Mouse (Mus musculus): ENCODE results near the gene Cyb5rl. TPM values are rescaled to one million over a fixed set of nuclear protein-coding genes. Genes with fewer than 3 reads are reported as not detected.

Gene Cyb5rl
- polyA plus RNA-seq (2015; fragmentation: Nextera tagmentation; extraction: Ambion mirVana), result 4.5 and 6.9 TPM in 2 replicates

GRCm38 (mm10) chr4:107066252-107067124 is at the start of gene Cyb5rl, which contains the start of gene Mrpl37:
Cyb5rl (plus strand) TSS chr4:107066988.
Mrpl37 (minus strand) TSS chr4:107066868.
- Histone ChIP-seq H3K4me2 (peak within 1 kb of the TSS; percentile 98), H3K4me3 (peak within 1 kb of the TSS; percentile 70), H3K9me3 (no peaks in the 10 kb centered on the region), H3K27ac (replicated peaks) (peak within 1 kb of the TSS; percentile 61), H3K4me1 (replicated peaks) (peaks cover 20% of the 10 kb centered on the region), H3K9ac (peak within 1 kb of the TSS; percentile 85), H3K36me3 (peaks cover 32% of the 10 kb centered on the region), H3K27me3 (no peaks in the 10 kb centered on the region)
- peak; percentile 98 for ATAC-seq (ENCODE audit: low read depth)
- WGBS, result under 1% methylated on average over 60 of the region's 60 CpGs

DNA sequence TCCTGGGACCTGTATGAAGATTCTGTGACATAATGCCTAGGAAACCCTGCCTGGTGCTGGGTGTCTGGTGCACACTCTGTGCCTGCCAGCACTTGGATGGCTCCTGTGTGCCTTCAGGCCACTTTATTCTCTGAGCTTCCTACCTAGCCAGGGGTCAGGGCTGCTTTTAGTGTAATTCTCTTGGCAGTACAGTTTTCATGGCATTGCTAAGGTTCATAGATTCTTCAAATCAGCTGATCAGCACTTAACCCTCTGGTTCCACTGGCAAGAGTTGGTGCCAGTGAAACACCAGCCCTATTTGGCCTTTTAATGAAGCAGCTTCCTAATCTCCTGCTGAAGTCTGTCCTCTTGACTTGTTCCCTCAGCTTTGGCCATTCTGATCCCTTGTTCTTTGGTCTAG is 49.5 kb upstream of the Cyb5rl start:
- Histone ChIP-seq H3K9ac (peak overlapping the region; percentile 26; the same call in 1 of the 2 replicates), H3K27ac (replicated peaks) (0 out of 2 replicates have a peak overlapping the region, but pooled peaks have one; percentile 87), H3K9me3 (no peaks in the 10 kb centered on the region), H3K27me3 (no peaks in the 10 kb centered on the region), H3K4me1 (replicated peaks) (peaks cover 99% of the 10 kb centered on the region), H3K4me2 (no peak overlapping the region), H3K36me3 (no peaks in the 10 kb centered on the region), H3K4me3 (no peak overlapping the region)
- no peak for ATAC-seq (ENCODE audit: low read depth)

DNA sequence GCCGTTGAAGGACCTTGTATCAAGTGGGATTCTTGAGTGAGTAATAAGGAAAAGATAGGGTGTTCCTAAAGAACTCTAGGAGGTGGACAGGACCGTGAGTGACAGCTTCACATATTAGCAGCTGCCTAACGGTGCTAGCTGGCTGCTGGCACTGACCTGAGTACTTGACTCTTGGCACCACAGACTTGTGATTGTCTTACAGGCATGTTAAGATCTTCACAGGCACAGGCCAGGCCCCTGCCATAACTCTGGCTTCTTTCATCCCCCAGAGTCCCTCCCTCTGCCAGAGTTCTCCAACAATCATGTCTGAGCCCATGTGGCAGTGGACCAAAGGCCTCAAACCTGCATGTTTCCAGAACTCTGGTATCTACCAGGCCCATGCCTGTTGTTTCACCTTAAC is 48.3 kb upstream of the Cyb5rl start:
- peak overlapping the region; percentile 34; the same call in 1 of the 2 replicates for H3K9ac ChIP-seq
- no peak for ATAC-seq (ENCODE audit: low read depth)

DNA sequence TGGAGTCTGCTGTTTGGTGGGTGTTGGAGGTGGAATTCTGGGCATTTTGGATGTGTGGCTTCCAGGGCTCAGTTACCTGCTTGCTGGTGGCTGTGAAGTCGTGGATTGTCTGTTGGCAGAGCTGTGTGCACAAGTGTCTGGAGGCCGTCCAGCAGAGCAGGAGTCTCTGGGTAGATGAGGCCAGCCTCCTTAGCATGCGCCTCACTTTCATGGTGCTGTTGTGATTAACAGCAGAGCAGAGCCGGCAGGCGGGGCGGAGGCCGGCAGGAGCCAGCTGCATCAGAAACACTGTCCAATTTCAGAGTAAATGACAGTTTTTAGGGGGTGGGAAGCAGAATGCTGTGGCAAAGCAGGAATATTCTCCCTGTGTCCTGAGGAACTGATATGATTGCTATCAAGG is 47.8 kb upstream of the Cyb5rl start:
- H3K4me1 ChIP-seq (replicated peaks), result peaks cover 100% of the 10 kb centered on the region
- H3K4me3 ChIP-seq, result no peak overlapping the region
- H3K4me2 ChIP-seq, result no peak overlapping the region
- WGBS, result 5% methylated on average over 7 of the region's 7 CpGs
- no peak; the same call in 1 of the 2 replicates for ATAC-seq (ENCODE audit: low read depth)
- no peaks in the 10 kb centered on the region for H3K9me3 ChIP-seq
- peak overlapping the region; percentile 72 for H3K27ac ChIP-seq (replicated peaks)
- H3K36me3 ChIP-seq, result no peaks in the 10 kb centered on the region
- peak overlapping the region; percentile 34; the same call in 1 of the 2 replicates for H3K9ac ChIP-seq
- no peaks in the 10 kb centered on the region for H3K27me3 ChIP-seq

More for the DNA sequence above, 48.3 kb upstream of the Cyb5rl start:
- no peak overlapping the region for H3K4me2 ChIP-seq
- H3K36me3 ChIP-seq, result no peaks in the 10 kb centered on the region
- H3K9me3 ChIP-seq, result no peaks in the 10 kb centered on the region
- H3K4me1 ChIP-seq (replicated peaks), result peaks cover 100% of the 10 kb centered on the region
- H3K27me3 ChIP-seq, result no peaks in the 10 kb centered on the region
- peak overlapping the region; percentile 72 for H3K27ac ChIP-seq (replicated peaks)
- H3K4me3 ChIP-seq, result no peak overlapping the region
- WGBS, result 72% methylated on average over 3 of the region's 3 CpGs

DNA sequence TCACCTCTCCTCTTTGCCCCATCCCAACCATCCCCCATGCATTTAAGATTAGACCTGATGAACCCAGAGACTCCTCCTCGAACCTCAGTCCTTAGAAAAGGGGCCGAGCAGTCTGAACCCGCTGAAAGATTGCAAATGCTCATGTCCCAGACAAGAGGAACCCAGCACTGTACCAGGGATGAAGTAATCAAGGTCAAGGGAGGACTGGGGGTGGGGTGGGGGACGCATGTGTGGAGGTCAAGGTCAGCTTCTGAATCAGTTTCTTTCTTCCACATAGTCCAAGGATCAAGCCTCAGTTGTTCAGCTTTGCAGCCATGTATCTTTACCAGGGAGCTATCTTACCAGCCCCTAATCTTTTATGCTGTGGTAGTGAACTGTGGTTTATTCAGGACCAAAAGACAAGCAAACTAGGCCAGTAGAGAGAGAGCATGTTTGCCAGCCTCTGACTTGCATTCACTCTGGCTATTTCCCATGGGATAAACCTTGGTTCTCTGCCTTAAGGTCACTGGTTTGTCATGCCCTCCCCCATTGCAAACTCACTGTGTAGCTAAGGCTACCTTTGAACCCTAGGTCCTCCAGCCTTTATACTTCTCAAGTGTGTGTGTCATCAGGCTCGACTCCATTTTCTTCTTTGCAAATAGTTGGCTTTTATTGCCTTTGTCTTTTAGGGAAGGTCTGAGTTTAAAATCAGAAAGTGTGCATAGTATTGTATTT is 46.3 kb upstream of the Cyb5rl start:
- Histone ChIP-seq H3K27me3 (no peaks in the 10 kb centered on the region), H3K9ac (0 out of 2 replicates have a peak overlapping the region, but pooled peaks have one; percentile 0), H3K27ac (replicated peaks) (no peak overlapping the region), H3K4me3 (no peak overlapping the region), H3K4me2 (no peak overlapping the region), H3K9me3 (no peaks in the 10 kb centered on the region), H3K4me1 (replicated peaks) (peaks cover 100% of the 10 kb centered on the region), H3K36me3 (no peaks in the 10 kb centered on the region)
- no peak for ATAC-seq (ENCODE audit: low read depth)
- whole genome bisulfite sequencing, result 61% methylated on average over 5 of the region's 5 CpGs

- H3K4me2 ChIP-seq, result no peak overlapping the region
- no peaks in the 10 kb centered on the region for H3K36me3 ChIP-seq
- H3K4me3 ChIP-seq, result no peak overlapping the region
- peaks cover 100% of the 10 kb centered on the region for H3K4me1 ChIP-seq (replicated peaks)
- 53% methylated on average over 3 of the region's 3 CpGs for WGBS
- peak overlapping the region; percentile 9 for H3K27ac ChIP-seq (replicated peaks)
- H3K9me3 ChIP-seq, result no peaks in the 10 kb centered on the region
- H3K27me3 ChIP-seq, result no peaks in the 10 kb centered on the region
- ATAC-seq (ENCODE audit: low read depth), result no peak
- H3K9ac ChIP-seq, result 0 out of 2 replicates have a peak overlapping the region, but pooled peaks have one; percentile 3
Observed at GRCm38 (mm10) chr4:107021464-107021863, 45.3 kb upstream of the Cyb5rl start.

GRCm38 (mm10) chr4:107024899-107025298 is 41.9 kb upstream of the Cyb5rl start:
- H3K9me3 ChIP-seq, result no peaks in the 10 kb centered on the region
- no peak overlapping the region for H3K27ac ChIP-seq (replicated peaks)
- no peak overlapping the region for H3K4me3 ChIP-seq
- H3K27me3 ChIP-seq, result no peaks in the 10 kb centered on the region
- H3K36me3 ChIP-seq, result peaks cover 31% of the 10 kb centered on the region
- no peak overlapping the region for H3K9ac ChIP-seq
- ATAC-seq (ENCODE audit: low read depth), result no peak
- peaks cover 68% of the 10 kb centered on the region for H3K4me1 ChIP-seq (replicated peaks)
- 75% methylated on average over 7 of the region's 7 CpGs for WGBS
- H3K4me2 ChIP-seq, result no peak overlapping the region

DNA sequence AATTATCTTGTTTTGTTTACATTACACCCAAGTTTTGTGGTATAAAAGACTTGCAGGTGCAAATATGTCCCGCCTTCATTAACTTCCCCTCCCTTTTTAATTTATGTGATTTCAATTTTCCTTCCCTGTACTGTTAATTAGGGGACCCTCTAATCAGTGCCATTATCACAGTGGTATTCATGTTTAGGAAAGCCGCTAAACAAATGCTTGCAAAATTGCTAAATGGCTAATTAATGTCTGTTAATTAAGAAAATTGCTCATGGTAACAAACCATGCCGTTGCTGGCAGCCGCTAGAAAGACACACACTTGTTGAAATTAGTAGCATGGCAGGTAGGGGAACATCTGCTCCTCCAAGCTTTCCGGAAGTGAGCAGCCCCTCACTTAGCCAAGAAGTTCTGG is 41.4 kb upstream of the Cyb5rl start:
- H3K27ac ChIP-seq (replicated peaks), result no peak overlapping the region
- peaks cover 64% of the 10 kb centered on the region for H3K4me1 ChIP-seq (replicated peaks)
- no peak overlapping the region for H3K9ac ChIP-seq
- 50% methylated on average over 5 of the region's 5 CpGs for WGBS
- peaks cover 36% of the 10 kb centered on the region for H3K36me3 ChIP-seq
- no peaks in the 10 kb centered on the region for H3K9me3 ChIP-seq
- H3K27me3 ChIP-seq, result no peaks in the 10 kb centered on the region
- no peak overlapping the region for H3K4me2 ChIP-seq
- 0 out of 2 replicates have a peak, but pooled peaks have one; percentile 10 for ATAC-seq (ENCODE audit: low read depth)
- no peak overlapping the region for H3K4me3 ChIP-seq

DNA sequence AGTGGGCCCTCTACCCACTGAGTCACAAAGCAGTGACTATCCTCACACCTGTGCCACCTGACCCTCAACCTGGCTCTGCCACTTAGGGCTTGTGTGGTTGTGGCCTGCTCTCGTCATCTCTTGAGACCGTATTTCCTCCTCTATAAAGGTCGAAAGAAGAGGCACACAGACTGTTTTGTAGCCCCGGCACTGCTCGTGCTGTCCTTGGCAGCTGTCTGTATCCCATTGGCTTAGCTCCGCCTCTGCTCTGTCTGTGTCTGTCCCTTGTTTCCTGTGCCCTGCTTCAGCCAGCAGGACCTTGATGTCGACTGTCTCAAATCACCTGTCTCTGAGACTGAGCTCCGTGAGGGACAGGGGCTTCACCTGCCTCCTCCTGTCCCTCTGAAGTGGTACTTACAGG is 40.3 kb upstream of the Cyb5rl start:
- no peak overlapping the region for H3K4me2 ChIP-seq
- no peak overlapping the region for H3K4me3 ChIP-seq
- H3K4me1 ChIP-seq (replicated peaks), result peaks cover 53% of the 10 kb centered on the region
- H3K9me3 ChIP-seq, result no peaks in the 10 kb centered on the region
- no peaks in the 10 kb centered on the region for H3K27me3 ChIP-seq
- 0 out of 2 replicates have a peak overlapping the region, but pooled peaks have one; percentile 13 for H3K9ac ChIP-seq
- 55% methylated on average over 8 of the region's 8 CpGs for WGBS
- H3K27ac ChIP-seq (replicated peaks), result peak overlapping the region; percentile 9; the same call in 1 of the 2 replicates
- H3K36me3 ChIP-seq, result peaks cover 47% of the 10 kb centered on the region
- no peak for ATAC-seq (ENCODE audit: low read depth)

DNA sequence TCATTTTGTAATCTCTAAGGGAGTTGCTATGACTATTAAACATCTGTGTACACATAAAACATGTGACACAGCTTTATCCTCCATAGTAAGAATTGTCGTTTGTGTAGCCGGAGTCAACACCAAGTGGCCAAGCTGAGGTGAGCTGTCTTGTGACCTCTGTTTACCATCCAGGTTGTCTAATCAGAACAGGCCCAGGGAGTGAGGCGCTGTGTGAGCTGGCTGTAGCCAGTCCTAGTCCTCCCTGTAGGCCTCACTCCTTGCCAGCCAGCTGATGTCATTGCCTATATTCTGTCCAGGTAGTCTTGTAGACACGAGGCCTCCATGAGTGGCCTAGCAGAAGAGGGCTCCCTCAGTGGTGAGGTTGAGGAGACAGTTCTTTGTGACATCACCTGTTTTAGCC is 31.1 kb upstream of the Cyb5rl start:
- Histone ChIP-seq H3K27ac (replicated peaks) (no peak overlapping the region), H3K9ac (no peak overlapping the region), H3K36me3 (peaks cover 95% of the 10 kb centered on the region), H3K27me3 (no peaks in the 10 kb centered on the region), H3K4me3 (no peak overlapping the region), H3K4me2 (no peak overlapping the region), H3K4me1 (replicated peaks) (peaks cover 13% of the 10 kb centered on the region; the same call in 1 of the 2 replicates), H3K9me3 (no peaks in the 10 kb centered on the region)
- no peak for ATAC-seq (ENCODE audit: low read depth)
- WGBS, result 94% methylated on average over 4 of the region's 4 CpGs

- ATAC-seq (ENCODE audit: low read depth), result no peak
- no peak overlapping the region for H3K9ac ChIP-seq
Observed at GRCm38 (mm10) chr4:107036985-107037384, 29.8 kb upstream of the Cyb5rl start.

DNA sequence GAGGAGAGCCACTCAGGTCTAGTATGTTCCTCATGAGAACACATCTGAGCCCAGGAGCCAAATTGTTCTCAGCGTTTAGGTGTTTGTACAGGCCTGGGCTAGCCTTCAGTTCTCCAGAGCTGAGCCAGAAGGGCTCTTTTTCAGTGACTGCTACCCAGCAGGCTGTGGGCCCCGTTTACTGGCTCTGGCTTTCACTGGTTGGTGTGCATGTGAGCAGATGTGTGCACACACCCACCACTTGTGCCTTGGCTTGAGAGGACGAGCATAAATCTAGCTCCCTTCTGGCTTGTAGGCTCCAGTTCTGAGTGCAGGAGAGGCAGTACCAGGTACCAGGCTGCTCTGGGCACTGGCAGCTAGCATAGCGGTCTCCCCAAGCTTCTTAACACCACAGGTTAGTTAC is 28.5 kb upstream of the Cyb5rl start:
- 0 out of 2 replicates have a peak overlapping the region, but pooled peaks have one; percentile 9 for H3K27ac ChIP-seq (replicated peaks)
- no peak overlapping the region for H3K4me2 ChIP-seq
- no peak overlapping the region for H3K9ac ChIP-seq
- H3K9me3 ChIP-seq, result no peaks in the 10 kb centered on the region
- ATAC-seq (ENCODE audit: low read depth), result no peak
- WGBS, result 80% methylated on average over 4 of the region's 4 CpGs
- peaks cover 13% of the 10 kb centered on the region; the same call in 1 of the 2 replicates for H3K4me1 ChIP-seq (replicated peaks)
- H3K4me3 ChIP-seq, result no peak overlapping the region
- H3K27me3 ChIP-seq, result no peaks in the 10 kb centered on the region
- peaks cover 91% of the 10 kb centered on the region for H3K36me3 ChIP-seq

More at GRCm38 (mm10) chr4:107036985-107037384, 29.8 kb upstream of the Cyb5rl start:
- H3K9me3 ChIP-seq, result no peaks in the 10 kb centered on the region
- H3K27ac ChIP-seq (replicated peaks), result no peak overlapping the region
- H3K4me3 ChIP-seq, result no peak overlapping the region
- H3K4me1 ChIP-seq (replicated peaks), result peaks cover 13% of the 10 kb centered on the region; the same call in 1 of the 2 replicates
- no peak overlapping the region for H3K4me2 ChIP-seq
- peaks cover 95% of the 10 kb centered on the region for H3K36me3 ChIP-seq
- 98% methylated on average over 2 of the region's 2 CpGs for WGBS
- H3K27me3 ChIP-seq, result no peaks in the 10 kb centered on the region
